Mouse (Mus musculus) subcutaneous adipose tissue, adult 2 months (tissue): ENCODE data around the gene Arg2. TPM values are rescaled to one million over a fixed set of nuclear protein-coding genes. Genes with fewer than 3 reads are reported as not detected.

Experiments
- polyA plus RNA-seq: library from polyadenylated mRNA; depleted of rRNA; stranded (reverse); fragments of >200 nt; gene quantifications from 2 replicates; pipeline ENCODE4 v1.2.3, GENCODE M21; 2012; ENCODE audit warnings: low replicate concordance; rRNA removed

The Arg2 gene
- 6.8 TPM in 1 of 2 replicates, not detected in the other for polyA plus RNA-seq

DNA sequence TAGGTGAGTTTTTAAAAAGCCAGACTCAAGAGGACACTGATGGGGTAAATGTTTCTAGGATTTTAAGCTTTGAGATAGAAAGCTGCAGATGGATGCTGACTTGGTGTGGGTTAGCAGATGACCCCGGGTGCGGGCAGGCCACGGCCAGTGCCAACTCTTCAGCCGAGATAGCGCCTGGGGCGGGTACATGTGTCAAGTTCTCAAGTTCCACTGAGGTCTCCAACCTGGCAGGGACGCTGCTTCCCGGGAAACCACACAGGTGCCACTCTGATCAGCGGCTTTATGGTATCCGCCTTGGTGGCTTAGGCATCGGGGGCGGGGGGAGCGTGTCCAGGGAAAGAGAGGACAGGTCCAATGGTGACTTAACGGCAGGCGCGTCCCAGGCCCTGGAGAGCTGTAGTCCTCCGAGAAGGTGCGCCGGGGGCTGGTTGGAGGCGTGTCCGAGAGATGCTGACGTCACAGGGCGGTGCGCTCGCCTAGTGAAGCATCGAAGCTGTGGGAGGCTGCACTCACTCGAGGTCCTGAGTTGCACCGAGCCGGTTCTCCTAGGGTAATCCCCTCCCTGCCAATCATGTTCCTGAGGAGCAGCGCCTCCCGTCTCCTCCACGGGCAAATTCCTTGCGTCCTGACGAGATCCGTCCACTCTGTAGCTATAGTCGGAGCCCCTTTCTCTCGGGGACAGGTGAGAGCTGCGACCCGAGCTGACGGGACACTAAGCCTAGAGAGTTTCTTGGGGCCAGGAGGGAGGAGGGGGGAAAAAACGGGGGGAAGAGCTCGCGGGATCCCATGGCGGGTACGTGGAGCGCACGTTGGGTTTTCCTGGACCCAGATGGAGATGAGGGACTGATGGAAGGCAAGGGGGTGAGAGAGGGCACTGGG, at the start of gene Arg2:
Arg2 (plus strand) TSS at position 479 of the 879 bp plus-strand sequence.

DNA sequence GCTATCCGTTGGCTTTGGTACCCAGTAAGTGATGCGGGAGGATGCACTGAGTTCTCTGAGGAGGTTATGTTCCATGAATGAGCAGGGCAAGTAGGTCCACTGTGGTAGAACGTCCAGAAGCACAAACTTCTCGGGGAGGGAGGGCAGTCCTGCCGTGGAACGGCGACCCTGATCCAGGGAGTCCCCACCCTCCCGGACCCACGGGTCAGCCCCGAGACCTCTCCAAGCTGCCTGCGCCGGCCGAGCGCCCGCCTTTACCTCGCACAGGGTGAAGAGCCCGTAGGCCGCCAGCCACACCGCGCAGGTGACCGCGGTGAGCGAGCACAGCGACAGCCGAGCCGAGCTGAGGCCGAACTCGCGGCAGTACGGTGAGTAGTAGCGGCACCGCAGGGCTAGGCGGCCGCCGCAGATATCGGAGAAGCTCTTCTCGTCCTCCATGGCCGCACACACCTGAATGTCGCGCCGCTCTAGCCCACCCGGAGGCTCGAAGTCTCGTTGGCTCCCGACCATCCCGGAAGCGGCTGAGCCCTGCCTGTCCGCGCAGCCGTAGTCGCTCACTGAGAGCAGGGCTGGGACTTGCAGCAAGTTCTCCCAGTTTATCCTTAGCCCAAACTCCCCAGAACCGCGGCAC, 41.3 kb upstream of the Arg2 start, which contains the start of gene Pigh:
Pigh (minus strand) TSS at position 470 of the 631 bp plus-strand sequence.

DNA sequence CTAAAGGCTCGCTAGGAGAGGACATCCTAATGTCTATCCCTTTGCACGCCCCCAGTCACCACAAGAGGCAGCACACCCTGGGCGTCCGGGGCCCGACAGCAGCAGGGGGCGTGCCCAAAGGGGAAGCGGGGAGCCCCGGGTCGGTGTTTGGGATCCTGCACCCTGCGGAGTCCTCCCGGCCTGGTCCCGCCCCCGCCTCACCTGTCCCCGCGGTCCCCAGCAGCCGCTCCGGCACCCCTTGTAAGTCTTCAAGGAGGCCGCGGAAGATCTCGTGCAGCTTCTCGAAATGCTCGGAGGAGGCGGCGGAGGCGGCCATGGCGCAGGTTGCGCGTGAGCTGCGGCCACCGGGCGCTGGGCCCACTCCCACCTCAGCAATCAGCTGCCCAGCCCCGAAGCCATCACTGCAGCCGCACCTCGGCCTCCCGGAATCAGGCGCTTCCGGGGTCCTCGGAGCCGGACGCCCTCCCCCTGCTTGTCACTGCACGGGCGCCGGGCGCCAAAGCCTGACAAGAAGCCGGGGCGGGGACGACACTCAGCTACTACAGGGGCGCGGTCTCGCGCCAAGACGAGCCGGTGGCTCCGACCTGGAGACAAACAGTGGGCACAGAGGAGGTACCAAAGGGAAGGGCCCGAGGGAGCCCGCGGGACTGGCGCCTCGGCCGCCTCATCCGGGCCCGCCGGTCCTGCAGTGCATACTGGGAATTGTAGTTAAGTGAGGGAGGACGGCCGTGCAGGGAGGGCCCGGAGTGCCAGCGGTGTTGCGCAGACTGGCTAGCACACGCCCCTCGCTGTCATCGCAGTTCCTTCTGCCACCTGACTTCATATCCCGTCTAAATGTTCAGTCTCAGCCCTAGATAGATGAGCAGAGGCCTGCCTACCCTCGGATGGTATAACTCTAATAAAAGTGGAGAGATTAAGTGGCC, 41.7 kb downstream of the Arg2 start, which contains the start of gene Vti1b:
Vti1b (minus strand) TSS at position 649 of the 923 bp plus-strand sequence.

DNA sequence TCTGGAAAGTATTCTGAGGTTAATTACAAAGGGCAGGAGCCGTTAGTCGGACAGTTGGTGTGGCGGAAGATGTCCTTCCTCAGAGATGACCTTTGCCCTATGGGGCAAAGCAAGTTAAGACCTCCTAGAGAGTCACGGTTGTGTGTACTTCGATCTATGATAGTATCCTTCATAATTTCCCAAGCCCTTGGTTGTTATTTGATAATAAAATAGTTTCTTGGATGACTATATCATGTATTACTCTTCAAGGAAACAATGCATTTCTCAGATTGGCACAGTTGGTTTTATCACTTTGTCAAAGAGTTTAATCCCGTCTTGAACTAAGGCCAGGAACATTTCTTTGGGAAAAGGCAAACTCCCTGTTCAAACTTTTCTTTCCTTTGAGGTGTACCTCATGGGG, 61.6 kb downstream of the Arg2 start, which contains the start of gene Rdh11:
Rdh11 (minus strand) TSS at position 101 of the 400 bp plus-strand sequence.

Other genes with a start within 250 kb of the Arg2 start
- 0.40 and 2.6 TPM in 2 replicates for gene Plek2, start 223.8 kb upstream of the Arg2 start, polyA plus RNA-seq
- 16.5 and 38.3 TPM in 2 replicates for gene Tmem229b, start 123.2 kb upstream of the Arg2 start, polyA plus RNA-seq
- gene Plekhh1, start 101.6 kb upstream of the Arg2 start, polyA plus RNA-seq: 0.27 and 8.7 TPM in 2 replicates
- 9.9 and 16.5 TPM in 2 replicates for gene Pigh, start 41.1 kb upstream of the Arg2 start, polyA plus RNA-seq
- gene Vti1b, start 41.9 kb downstream of the Arg2 start, polyA plus RNA-seq: 37.8 and 40.4 TPM in 2 replicates
- 14.1 and 16.8 TPM in 2 replicates for gene Rdh11, start 61.5 kb downstream of the Arg2 start, polyA plus RNA-seq
- 1.0 and 1.5 TPM in 2 replicates for gene Rdh12, start 78.1 kb downstream of the Arg2 start, polyA plus RNA-seq
- 30.9 and 34.9 TPM in 2 replicates for gene Zfyve26, start 165.5 kb downstream of the Arg2 start, polyA plus RNA-seq
- 0.60 and 4.7 TPM in 2 replicates for gene Rad51b, start 166.5 kb downstream of the Arg2 start, polyA plus RNA-seq